Mouse (Mus musculus) heart, postnatal 0 days (tissue): ENCODE measurements at regions not wholly inside any gene's neighbourhood (a gene's known extent, or its start where the extent isn't known, plus 50 kb on each side); places are given as distances from the start of the nearest gene placed in this dataset.

Experiments
- ATAC-seq: fragments of 200-750 bp; cut with Nextera tagmentation; 2 replicates; pipeline ENCODE4 v1.8.0; 2017; ENCODE audit warnings: low read depth, moderate number of reproducible peaks, moderate library complexity; ENCODE audit not compliant: insufficient read depth
- DNase-seq: peaks from one replicate; pipeline ENCODE4 v3.0.0-alpha.2; 2016; ENCODE audit warnings: low spot score
- H3K27ac ChIP-seq: fragments of 300-500 bp; sonication (generic); 2 replicates; pipeline ENCODE4 v1.5.1; 2014; ENCODE audit warnings: low read depth, mild to moderate bottlenecking
- H3K27me3 ChIP-seq: fragments of 300-500 bp; sonication (generic); 2 replicates; pipeline ENCODE4 v1.6.1; 2014; ENCODE audit warnings: low read length, mixed read lengths; ENCODE audit not compliant: control insufficient read depth, insufficient read depth
- H3K36me3 ChIP-seq: fragments of 300-500 bp; sonication (generic); replicated peaks from 2 replicates; pipeline ENCODE4 v1.6.1; 2014; ENCODE audit warnings: low read length, mixed read lengths; ENCODE audit not compliant: control insufficient read depth, insufficient read depth
- H3K4me1 ChIP-seq: fragments of 300-500 bp; sonication (generic); 2 replicates; pipeline ENCODE4 v1.6.1; 2014; ENCODE audit warnings: antibody characterized with exemption; ENCODE audit not compliant: control insufficient read depth, insufficient read depth
- H3K4me2 ChIP-seq: fragments of 300-500 bp; sonication (generic); 2 replicates; pipeline ENCODE4 v1.6.1; 2014; ENCODE audit warnings: low read depth, mild to moderate bottlenecking, low read length, moderate library complexity
- H3K4me3 ChIP-seq: fragments of 300-500 bp; sonication (generic); 2 replicates; pipeline ENCODE4 v1.5.1; 2014; ENCODE audit warnings: low read depth, low read length
- H3K9ac ChIP-seq: fragments of 300-500 bp; sonication (generic); replicated peaks from 2 replicates; pipeline ENCODE4 v1.6.1; 2014; ENCODE audit warnings: low read depth, low read length, mixed read lengths
- H3K9me3 ChIP-seq: fragments of 300-500 bp; sonication (generic); replicated peaks from 2 replicates; pipeline ENCODE4 v1.6.1; 2016; ENCODE audit warnings: low read length; ENCODE audit not compliant: control insufficient read depth
- CTCF ChIP-seq: IDR thresholded peaks from 2 replicates; pipeline ENCODE4 v1.5.1; 2016; ENCODE audit warnings: antibody characterized with exemption, control low read depth, low read depth
- EP300 ChIP-seq: IDR thresholded peaks from 2 replicates; pipeline ENCODE4 v1.6.1; 2016; ENCODE audit warnings: antibody characterized with exemption, low read depth
- WGBS: fragments of 180-500 bp; shearing (Covaris S2); extraction: QIAGEN DNeasy Blood & Tissue Kit; methylation state at CpG from one replicate; pipeline ENCODE4 v1.1.7; 2014; 5-methylcytosine and 5-hydroxymethylcytosine counted together

DNA sequence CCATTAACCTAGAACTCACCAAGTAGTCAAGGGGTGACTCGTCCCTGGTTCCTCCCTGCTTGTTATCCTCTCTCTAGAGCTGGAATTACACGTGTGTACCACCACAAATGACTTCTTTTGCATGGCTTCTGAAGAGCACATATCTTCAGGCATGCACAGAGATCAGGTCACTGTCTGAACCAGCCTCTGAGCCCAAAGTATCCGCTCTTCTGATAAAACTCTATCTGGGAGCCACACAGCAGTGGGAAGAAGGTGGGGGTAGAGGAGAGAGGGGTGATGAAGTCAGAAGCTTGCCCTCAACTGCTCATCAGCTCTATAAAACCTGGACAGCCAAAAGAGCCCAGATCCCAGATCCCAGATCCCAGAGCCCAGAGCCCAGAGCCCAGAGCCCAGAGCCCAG is 301.9 kb upstream of the 1700056E22Rik start:
- TF ChIP-seq CTCF, result no peak
- TF ChIP-seq EP300, result no peak
- Histone ChIP-seq H3K4me2 (no peak overlapping the region), H3K4me3 (no peak overlapping the region), H3K9ac (no peak overlapping the region), H3K4me1 (no peaks in the 10 kb centered on the region), H3K9me3 (no peaks in the 10 kb centered on the region), H3K36me3 (no peaks in the 10 kb centered on the region), H3K27ac (no peak overlapping the region), H3K27me3 (no peaks in the 10 kb centered on the region)
- ATAC-seq, result no peak
- DNase-seq, result no peak
- WGBS, result 73% methylated on average over 3 of the region's 3 CpGs

DNA sequence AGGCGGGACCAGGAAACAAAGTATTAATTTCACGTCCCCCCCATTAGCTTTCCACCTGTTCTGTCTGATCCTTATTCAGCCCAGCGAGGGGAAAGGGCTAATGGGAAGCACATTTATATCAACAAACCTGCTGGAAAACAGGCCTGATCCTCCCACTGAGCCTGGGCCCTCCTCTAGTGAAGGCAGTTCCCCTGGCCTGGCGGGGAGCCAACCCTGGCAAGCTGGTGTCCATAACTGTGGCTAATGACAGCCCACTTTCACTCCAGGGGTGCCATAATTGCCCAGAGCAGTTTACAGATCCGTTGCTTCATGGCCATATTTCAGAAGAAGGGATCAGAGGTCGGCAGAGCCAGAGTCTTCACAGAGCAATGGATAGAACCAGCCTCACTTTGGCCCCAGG is 301.2 kb upstream of the 1700056E22Rik start:
- Histone ChIP-seq H3K4me3 (no peak overlapping the region), H3K27me3 (no peaks in the 10 kb centered on the region), H3K27ac (no peak overlapping the region), H3K4me2 (no peak overlapping the region), H3K9me3 (no peaks in the 10 kb centered on the region), H3K36me3 (no peaks in the 10 kb centered on the region), H3K4me1 (no peaks in the 10 kb centered on the region), H3K9ac (no peak overlapping the region)
- ATAC-seq (no peak), DNase-seq (no peak)
- TF ChIP-seq EP300 (no peak), CTCF (no peak)
- 58% methylated on average over 6 of the region's 6 CpGs for whole genome bisulfite sequencing

GRCm38 (mm10) chr1:184334818-184335217 is 300.7 kb upstream of the 1700056E22Rik start:
- H3K4me2 ChIP-seq, result no peak overlapping the region
- WGBS, result 75% methylated on average over 5 of the region's 5 CpGs
- no peak overlapping the region for H3K9ac ChIP-seq
- H3K4me3 ChIP-seq, result no peak overlapping the region
- no peak overlapping the region for H3K27ac ChIP-seq
- TF ChIP-seq CTCF (no peak), EP300 (no peak)
- no peaks in the 10 kb centered on the region for H3K4me1 ChIP-seq
- no peaks in the 10 kb centered on the region for H3K9me3 ChIP-seq
- no peak for DNase-seq
- H3K27me3 ChIP-seq, result no peaks in the 10 kb centered on the region
- no peak for ATAC-seq
- no peaks in the 10 kb centered on the region for H3K36me3 ChIP-seq

DNA sequence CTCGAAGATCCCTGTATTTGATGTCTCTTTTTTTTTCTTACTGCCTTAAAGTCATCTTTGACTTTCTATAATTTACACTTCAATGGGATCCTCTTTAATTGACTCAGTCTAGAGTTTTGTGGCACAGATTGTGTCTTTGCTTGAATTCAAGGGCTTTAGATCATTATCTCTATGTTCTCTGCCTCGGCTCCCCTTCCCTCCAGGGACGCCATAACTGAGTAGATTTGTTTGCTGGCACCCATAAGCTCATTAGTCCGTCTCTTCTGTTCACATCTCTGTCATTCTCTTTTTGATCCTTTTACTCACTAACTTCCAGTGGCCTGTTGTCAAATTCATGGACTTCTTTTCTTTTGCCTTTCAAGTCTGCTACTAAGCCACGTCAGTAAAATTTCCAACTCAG is 299.0 kb upstream of the 1700056E22Rik start:
- Histone ChIP-seq H3K27me3 (no peaks in the 10 kb centered on the region), H3K4me1 (no peaks in the 10 kb centered on the region), H3K9me3 (no peaks in the 10 kb centered on the region), H3K9ac (no peak overlapping the region), H3K4me2 (no peak overlapping the region), H3K4me3 (no peak overlapping the region), H3K36me3 (no peaks in the 10 kb centered on the region), H3K27ac (no peak overlapping the region)
- 83% methylated on average over 5 of the region's 5 CpGs for WGBS
- DNase-seq (no peak), ATAC-seq (no peak)
- TF ChIP-seq EP300, result no peak
- TF ChIP-seq CTCF, result no peak

DNA sequence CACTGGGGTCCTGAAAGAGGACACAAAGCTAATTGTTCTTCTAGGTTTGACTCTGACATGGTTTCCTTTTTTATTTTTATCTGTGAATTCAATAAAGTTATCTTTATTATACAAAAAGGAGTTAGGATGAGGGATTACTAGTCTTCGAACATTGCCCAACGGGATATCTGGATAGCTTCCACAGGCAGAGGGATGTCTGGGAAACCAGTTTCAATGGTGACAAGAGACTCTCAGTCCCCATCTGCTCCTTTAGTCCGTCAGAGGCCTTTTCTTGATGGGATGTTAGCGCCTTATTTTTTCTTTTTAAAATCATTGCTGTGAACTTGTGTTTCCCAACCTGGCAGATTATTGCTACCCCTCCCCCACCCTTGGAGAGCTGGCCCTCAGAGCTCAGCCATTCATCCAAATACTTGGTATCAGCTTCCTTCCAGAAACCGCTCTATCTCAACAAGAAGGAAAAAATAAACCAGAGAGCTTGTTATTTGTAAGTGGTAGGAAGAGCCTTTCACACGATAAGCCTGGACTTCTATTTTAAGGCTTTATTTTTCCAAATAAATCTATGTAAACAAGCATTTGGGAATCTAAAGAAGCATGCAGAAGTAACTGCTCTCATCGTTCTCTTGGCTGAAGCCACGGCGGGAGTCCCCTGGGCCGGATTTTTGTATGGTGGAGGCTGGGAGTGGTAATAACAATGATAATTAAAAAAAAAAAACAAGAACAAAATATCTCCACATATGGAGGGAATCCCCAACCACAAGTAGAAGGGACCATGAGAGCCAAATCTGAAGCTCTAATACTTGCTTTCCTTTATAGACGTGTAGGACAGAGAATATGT is 296.6 kb upstream of the 1700056E22Rik start:
- DNase-seq (no peak), ATAC-seq (no peak)
- Histone ChIP-seq H3K9ac (no peak overlapping the region), H3K9me3 (no peaks in the 10 kb centered on the region), H3K4me2 (no peak overlapping the region), H3K4me1 (no peaks in the 10 kb centered on the region), H3K27me3 (no peaks in the 10 kb centered on the region), H3K4me3 (no peak overlapping the region), H3K27ac (no peak overlapping the region), H3K36me3 (no peaks in the 10 kb centered on the region)
- TF ChIP-seq CTCF (no peak), EP300 (no peak)
- 50% methylated on average over 11 of the region's 11 CpGs for WGBS

DNA sequence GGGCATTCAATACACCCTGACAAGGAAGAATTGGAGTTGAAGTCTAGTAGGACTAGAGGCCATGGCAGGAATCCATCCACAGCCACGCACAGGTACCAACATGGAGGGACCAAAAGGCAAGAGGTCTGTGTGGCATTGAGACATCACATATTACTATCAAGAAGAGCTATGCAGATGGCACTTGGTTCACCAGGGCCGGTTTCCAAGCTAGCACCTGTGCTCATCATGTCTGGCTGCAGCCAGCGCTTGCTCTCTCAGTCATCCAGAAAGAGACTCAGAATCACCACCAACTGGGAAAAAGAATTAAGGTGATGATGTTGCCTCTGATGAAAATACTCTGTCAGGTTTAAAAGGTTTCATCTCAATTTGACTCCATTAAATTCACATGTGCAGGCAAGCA is 292.1 kb upstream of the 1700056E22Rik start:
- ATAC-seq, result no peak
- Histone ChIP-seq H3K9ac (no peak overlapping the region), H3K36me3 (no peaks in the 10 kb centered on the region), H3K27ac (no peak overlapping the region), H3K4me1 (no peaks in the 10 kb centered on the region), H3K27me3 (no peaks in the 10 kb centered on the region), H3K4me3 (no peak overlapping the region), H3K4me2 (no peak overlapping the region), H3K9me3 (no peaks in the 10 kb centered on the region)
- DNase-seq, result no peak
- TF ChIP-seq CTCF, result no peak
- TF ChIP-seq EP300, result no peak
- WGBS, result 89% methylated on average over 3 of the region's 3 CpGs
